Mouse (Mus musculus): ENCODE measurements around the gene Rp2.
A peak's percentile ranks its signal among the peaks of the same experiment; 100 is the strongest.
"Not testable (repeated sequence)": the region's sequence is repeated elsewhere in the genome, so short reads cannot be mapped to it uniquely, and the experiment has no call there.

The Rp2 gene

DNA sequence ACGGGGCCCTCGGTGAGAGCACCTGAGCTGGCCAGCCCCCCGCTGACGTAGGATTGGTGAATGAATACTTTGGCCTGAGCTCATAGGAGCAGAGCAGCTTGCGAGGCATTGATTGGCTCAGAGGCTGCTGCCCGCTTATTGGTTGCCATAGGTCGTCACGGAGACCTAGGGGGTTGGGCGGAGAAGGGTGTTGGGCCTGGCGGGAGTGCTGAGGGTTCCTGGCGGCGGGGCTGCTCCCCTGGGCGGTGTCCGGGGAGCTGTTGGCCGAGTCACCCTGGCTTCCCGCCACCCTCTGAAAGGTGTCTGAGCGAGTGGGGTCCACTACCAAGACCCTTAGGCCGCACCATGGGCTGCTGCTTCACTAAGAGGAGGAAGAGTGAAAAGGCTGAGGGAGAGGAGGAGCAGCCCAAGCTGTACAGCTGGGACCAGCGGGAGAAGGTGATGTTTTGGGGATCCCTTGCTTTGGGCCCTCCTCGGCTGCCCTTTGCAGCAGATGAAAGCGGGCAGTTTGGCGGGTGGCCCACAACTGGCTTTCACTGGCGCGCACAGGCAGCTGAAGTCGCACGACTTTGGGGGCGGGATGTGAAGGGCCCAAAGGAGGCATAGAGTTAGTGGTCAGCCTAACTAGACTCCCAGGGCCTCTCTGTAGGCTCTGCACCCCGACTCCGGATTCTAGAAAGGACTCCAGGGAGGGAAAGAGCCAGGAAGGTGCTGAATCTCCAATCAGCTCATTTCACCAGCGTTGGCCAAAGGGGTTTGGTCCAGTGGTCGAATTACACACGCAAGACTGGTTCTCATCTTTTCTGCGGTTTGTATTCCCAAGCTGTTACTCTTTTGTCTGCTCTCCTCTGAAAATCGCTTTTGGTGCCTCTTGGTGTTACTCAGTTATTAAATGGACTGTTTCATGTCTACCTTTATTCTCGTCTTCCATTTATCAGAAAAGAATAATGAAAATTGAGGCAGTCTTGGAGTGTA lies at the start of gene Rp2:
Gene Rp2, plus strand, starts transcription at position 91 of the 975 bp plus-strand sequence.
- peak; percentile 88 for DNase-seq (ENCODE audit: low read depth)

GRCm38 (mm10) chrX:20332756-20333155 lies 31.5 kb upstream of the Rp2 start:
- no peak for DNase-seq (ENCODE audit: low read depth)

GRCm38 (mm10) chrX:20335722-20336121 lies 28.6 kb upstream of the Rp2 start:
- DNase-seq (ENCODE audit: low read depth), result peak; percentile 62

GRCm38 (mm10) chrX:20344980-20345379 lies 19.3 kb upstream of the Rp2 start:
- peak; percentile 6 for DNase-seq (ENCODE audit: low read depth)

DNA sequence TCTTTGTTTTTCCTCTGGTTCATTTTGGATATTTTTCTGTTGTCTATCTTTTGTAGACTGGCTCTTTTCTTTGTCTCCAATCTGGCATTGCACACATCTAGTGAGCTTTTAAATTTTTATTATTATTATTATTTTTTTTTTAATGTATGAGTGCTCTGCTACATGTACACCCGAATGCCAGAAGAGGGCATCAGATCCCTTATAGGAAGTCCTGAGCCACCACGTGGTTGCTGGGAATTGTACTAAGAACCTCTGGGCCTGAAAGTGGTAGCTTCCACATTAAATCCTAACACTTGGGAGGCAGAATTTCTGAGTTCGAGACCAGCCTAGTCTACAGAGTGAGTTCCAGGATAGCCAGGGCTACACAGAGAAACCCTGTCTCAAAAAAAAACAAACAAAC lies 17.9 kb upstream of the Rp2 start:
- no peak for DNase-seq (ENCODE audit: low read depth)

GRCm38 (mm10) chrX:20350241-20350640 lies 14.0 kb upstream of the Rp2 start:
- DNase-seq (ENCODE audit: low read depth), result not testable (repeated sequence)

DNA sequence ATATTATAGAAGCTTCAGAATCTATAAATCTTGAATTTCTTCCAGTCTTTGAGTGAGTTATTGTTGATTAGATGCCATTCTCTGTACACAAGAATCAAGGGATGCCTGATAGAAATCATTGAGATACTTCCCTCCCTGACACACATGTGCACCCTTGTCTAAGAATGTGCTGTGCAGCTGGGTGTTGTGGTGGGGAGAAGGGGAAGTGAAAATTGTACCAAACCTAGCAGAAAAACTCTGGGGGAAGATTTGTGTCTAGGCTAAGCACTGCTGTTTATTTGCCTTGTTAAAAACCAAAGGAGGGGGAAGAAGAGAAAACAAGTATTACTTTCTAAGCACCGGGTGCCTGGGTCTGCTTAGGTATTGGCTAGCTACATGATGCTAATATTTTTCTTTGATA lies 9.0 kb upstream of the Rp2 start:
- DNase-seq (ENCODE audit: low read depth), result no peak

DNA sequence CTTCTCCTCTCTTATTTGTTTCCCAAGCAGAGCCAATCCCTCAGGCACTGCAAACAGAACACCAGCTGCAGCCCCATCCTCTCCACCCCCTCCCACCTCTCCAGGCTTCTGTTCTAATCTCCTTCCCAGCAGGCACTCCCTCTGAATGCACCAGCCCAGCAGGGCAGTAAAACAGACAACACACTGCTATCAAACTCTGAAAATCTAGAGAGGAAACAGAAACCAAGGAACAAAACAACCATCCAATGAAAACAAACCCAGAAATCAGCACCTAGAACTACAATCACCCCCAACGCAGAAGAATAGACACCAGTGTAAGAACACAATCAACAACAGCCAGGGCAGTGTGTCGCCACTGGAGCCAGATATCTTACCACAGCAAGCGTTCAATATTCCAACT lies 8.0 kb upstream of the Rp2 start:
- no peak for DNase-seq (ENCODE audit: low read depth)

DNA sequence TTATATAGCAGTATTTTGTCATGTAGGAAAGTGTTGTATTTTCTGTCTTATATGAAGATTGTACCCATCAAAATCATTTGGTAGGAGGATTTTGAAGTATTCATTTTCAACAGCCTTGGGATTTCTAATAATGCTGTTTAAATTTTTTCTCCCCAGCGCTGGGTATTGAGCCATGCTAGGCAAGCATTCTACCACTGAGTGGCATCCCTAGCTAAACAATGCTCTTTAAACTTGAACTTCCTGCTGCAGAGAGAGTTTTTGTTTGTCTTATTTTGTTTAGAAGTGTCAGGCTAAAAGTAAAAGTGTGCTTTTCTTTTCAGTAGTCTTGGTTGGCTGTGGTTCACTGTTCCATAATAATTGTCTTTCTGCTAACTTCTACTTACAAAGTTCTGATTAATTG lies 1.8 kb downstream of the Rp2 start:
- peak; percentile 11 for DNase-seq (ENCODE audit: low read depth)

GRCm38 (mm10) chrX:20379347-20380014 lies 15.2 kb downstream of the Rp2 start:
- no peak for DNase-seq (ENCODE audit: low read depth)

DNA sequence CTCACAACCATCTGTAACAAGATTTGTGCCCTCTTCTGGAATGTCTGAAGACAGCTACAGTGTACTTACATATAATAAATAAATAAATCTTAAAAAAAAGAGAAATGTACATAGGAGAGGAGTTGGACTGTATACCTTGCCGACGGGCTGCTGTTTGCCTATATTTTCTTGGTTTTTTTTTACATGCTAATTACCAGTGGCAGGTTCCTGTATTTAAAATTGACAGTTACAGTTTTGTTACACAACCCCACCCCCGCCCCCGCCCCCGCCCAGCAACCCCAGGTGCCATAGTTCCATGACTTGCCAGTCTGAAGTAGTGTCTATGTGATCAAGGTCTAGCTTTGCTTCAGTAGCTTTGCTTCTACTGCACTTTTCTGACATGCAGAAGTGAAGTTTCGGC lies 18.0 kb downstream of the Rp2 start:
- no peak for DNase-seq (ENCODE audit: low read depth)

GRCm38 (mm10) chrX:20387006-20387405 lies 22.7 kb downstream of the Rp2 start:
- DNase-seq (ENCODE audit: low read depth), result no peak

DNA sequence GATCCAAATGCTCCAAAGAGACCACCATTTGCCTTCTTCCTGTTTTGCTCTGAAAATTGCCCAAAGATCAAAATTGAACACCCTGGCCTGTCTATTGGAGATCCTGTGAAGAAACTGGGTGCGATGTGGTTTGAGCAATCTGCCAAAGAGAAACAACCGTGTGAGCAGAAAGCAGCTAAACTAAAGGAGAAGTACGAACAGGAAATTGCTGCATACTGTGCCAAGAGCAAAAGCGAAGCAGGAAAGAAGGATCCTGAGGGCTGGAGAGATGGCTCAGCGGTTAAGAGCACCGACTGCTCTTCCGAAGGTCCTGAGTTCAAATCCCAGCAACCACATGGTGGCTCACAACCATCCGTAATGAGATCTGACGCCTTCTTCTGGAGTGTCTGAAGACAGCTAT lies 27.7 kb downstream of the Rp2 start:
- not testable (repeated sequence) for DNase-seq (ENCODE audit: low read depth)

DNA sequence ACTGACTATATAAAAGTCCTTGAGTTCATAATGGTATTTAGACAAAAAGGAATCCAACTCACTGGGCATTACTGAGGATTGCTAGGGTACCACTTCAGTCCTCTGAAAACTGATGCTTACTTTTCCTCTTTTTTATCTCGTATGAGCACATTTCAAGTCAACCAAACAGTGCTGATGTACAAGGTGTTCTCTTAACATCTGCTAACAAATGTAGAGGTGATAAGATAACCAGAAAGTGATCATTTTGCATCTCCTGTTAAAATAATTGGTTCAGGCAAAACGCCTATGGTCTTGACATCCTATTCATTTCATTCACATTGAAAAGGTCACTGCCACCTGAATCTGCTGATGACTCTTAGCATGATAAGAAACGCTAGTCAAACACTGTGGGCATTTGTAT lies 28.7 kb downstream of the Rp2 start:
- DNase-seq (ENCODE audit: low read depth), result no peak

GRCm38 (mm10) chrX:20404068-20404467 lies 39.8 kb downstream of the Rp2 start:
- DNase-seq (ENCODE audit: low read depth), result peak; percentile 33

GRCm38 (mm10) chrX:20406909-20407308 lies 42.6 kb downstream of the Rp2 start:
- DNase-seq (ENCODE audit: low read depth), result no peak

DNA sequence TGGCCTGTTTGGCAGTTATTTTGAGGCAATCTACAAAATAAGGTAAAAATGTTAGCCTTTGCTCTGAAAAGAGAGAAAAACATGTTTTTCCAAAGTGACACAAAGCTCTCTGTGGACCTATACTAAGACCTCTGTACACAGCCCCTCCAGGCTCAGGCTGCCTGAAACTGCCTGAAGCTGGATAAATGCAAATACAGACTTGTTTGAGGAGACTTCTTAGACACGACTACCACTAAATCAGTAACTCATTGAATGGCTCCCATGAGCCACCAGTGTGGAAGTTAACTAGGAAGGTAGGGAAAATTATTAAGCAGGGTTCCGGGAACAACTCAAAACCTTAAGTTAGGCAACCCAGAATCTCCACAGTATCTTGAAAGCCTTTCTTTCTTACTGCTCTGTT lies 43.4 kb downstream of the Rp2 start:
- no peak for DNase-seq (ENCODE audit: low read depth)

- no peak for DNase-seq (ENCODE audit: low read depth)
Measured at GRCm38 (mm10) chrX:20411382-20411781, 47.1 kb downstream of the Rp2 start.

- DNase-seq (ENCODE audit: low read depth), result no peak
Measured at GRCm38 (mm10) chrX:20412221-20412620, 47.9 kb downstream of the Rp2 start.

GRCm38 (mm10) chrX:20414885-20415622 lies 50.8 kb downstream of the Rp2 start:
- no peak for DNase-seq (ENCODE audit: low read depth)

DNA sequence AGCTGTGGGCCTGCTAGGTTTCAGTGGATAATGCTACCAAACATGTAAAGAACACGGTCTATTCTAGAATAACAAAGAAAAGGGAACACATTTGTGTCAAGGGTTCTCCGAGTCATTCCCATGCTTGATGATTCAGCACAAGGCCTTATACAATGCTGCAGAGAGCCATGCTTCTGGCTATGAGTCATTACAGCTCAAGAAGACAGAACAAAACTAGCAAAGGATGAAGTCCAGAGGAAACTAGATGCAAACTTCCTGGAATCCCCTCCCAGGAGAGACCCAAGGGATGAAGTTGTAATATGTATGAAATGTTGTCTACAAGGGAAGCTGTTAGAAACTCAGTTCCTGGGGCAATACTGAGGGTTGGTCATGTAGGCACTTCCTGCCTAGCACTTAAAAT lies 54.2 kb downstream of the Rp2 start:
- DNase-seq (ENCODE audit: low read depth), result no peak

GRCm38 (mm10) chrX:20419536-20419935 lies 55.3 kb downstream of the Rp2 start:
- DNase-seq (ENCODE audit: low read depth), result no peak

Measured in induced T-regulatory cell, adult 2 months (primary cell).